Mouse (Mus musculus): ENCODE data around the gene St8sia2. TPM values are rescaled to one million over a fixed set of nuclear protein-coding genes. Genes with fewer than 3 reads are reported as not detected.
"Not testable (repeated sequence)": the region's sequence is repeated elsewhere in the genome, so short reads cannot be mapped to it uniquely, and the experiment has no call there.

The St8sia2 gene
- polyA plus RNA-seq, 1 experiment, result 0.31 TPM

DNA sequence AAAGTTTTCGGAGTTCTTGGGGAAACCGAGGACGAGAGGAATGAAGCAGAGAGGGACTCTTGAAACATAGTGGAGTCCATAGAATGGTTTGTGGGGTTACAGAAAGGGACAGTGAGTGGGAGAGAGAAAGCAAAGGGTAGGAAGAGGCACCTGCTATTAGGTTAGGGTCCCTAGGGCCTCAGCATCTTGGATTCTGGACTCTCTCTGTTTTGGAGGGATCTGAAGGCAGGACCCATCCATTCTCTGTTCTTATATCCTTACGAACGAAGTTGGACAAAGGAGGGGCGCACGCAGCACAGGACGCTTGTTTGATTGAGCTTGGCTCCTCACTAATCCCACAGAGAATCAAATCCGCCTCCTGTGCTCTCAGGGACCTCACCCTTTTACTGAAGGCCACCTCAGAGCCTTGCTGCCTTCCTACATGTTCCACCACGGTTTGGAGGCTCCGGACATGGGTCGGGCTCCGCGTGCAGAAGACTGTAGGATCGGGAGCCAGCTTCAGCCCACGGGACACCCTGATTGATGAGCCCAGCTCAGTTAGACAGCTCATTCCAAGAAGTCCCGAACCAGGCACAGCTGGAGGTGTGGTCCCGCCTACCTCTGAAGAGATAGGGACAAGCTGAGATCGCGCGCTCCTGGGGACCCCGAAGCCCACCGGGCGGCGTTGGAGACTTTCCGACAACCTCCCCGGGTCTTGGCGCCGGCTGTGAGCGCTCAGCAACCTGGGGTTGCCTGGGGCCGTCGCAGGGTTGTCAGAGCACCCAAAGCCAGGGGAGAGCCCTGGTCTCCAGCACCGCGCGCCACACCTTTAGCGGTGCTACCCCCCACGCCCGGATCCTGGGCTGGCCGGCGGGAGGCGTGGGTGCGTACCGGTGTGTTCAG lies 1.3 kb downstream of the St8sia2 start:
- H3K27me3 ChIP-seq (replicated peaks; ENCODE audit: control insufficient read depth, insufficient read depth, low read length), result peaks cover 2% of the 10 kb centered on the region; the same call in 1 of the 2 replicates
- H3K4me1 ChIP-seq (ENCODE audit: control insufficient read depth, insufficient read depth, low read length), result no peaks in the 10 kb centered on the region
- TF ChIP-seq CTCF (conservative IDR thresholded peaks at IDR 0.05; ENCODE audit: insufficient read depth, insufficient read length, low read depth, low read length) (no peak), POLR2A (IDR thresholded peaks at IDR 0.05; ENCODE audit: low read depth, low read length) (no peak)
- no peaks in the 10 kb centered on the region for H3K36me3 ChIP-seq (ENCODE audit: control insufficient read depth, insufficient read depth, low read length)
- WGBS, result 9% methylated on average over 43 of the region's 43 CpGs
- DNase-seq, result no peak
- H3K27ac ChIP-seq (ENCODE audit: insufficient read depth, low read depth, low read length), result no peak overlapping the region
- peak overlapping the region; percentile 58; the same call in 1 of the 2 replicates for H3K4me3 ChIP-seq (ENCODE audit: insufficient read depth, low read depth, low read length)

DNA sequence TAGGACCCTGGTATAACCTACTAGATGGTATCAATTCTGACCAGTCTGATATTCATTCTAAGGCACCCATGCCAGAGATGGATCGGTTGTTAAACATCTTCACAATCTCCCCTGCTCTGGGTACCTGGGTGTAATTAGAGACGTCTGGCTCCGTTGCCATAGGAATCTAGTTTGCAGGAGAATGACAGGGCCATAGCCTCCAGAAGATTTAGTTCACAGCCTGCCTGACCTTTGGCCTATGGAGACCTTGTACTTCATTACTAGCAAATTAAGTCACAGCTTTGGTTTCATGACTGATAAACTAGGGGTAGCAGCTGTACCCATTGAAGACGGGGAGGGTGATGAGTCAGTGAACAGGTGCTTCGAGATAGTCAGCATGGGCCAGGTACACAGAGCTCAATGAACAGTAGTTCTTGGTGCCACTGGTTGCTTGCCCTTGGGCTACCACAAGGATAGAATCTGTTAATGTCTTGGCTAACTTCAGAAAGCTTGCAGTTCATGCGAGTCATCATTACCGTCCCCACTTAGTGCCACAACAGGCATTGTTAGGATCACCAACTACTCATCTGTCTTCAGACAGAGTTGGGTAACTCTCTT lies 4.4 kb downstream of the St8sia2 start:
- no peak for DNase-seq
- WGBS, result 63% methylated on average over 7 of the region's 7 CpGs
- no peak overlapping the region for H3K27ac ChIP-seq (ENCODE audit: insufficient read depth, low read depth, low read length)

DNA sequence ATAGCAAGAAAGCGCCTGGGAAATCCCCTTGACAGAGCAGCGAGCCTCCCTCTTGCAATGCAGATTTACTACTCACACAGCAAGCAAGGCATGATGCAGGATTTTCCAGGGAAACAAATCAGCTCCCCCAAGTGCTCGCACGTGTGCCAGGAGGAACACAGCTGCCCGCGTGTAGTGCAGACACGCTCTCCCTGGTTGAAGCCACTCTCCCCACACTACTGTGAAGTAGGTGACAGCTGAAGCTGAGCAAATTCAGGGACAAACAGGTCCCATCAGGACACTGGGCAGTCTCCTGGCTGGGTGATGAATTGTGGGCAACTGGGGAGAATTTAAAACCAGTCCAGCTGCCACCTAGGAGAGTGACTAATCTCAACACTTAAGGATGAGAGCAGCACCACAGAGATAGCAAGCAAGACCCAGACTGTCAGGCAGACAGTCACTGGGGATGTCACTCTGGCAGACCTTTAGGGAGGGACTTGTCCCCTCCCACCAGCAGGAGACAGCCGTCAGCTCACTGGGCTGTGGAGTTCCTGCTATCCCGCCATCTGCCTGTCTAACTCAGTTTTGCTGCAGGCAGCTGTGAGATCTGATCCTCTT lies 6.6 kb downstream of the St8sia2 start:
- WGBS, result 34% methylated on average over 9 of the region's 9 CpGs
- Histone ChIP-seq H3K36me3 (ENCODE audit: control insufficient read depth, insufficient read depth, low read length) (no peaks in the 10 kb centered on the region), H3K4me3 (ENCODE audit: insufficient read depth, low read depth, low read length) (no peak overlapping the region), H3K27ac (ENCODE audit: insufficient read depth, low read depth, low read length) (no peak overlapping the region), H3K27me3 (replicated peaks; ENCODE audit: control insufficient read depth, insufficient read depth, low read length) (no peaks in the 10 kb centered on the region), H3K4me1 (ENCODE audit: control insufficient read depth, insufficient read depth, low read length) (no peaks in the 10 kb centered on the region)
- TF ChIP-seq CTCF (conservative IDR thresholded peaks at IDR 0.05; ENCODE audit: insufficient read depth, insufficient read length, low read depth, low read length), result no peak
- no peak for TF ChIP-seq POLR2A (IDR thresholded peaks at IDR 0.05; ENCODE audit: low read depth, low read length)
- no peak for DNase-seq

More for the DNA sequence above, 4.4 kb downstream of the St8sia2 start:
- H3K4me1 ChIP-seq (ENCODE audit: control insufficient read depth, insufficient read depth, low read length), result no peaks in the 10 kb centered on the region
- no peaks in the 10 kb centered on the region for H3K36me3 ChIP-seq (ENCODE audit: control insufficient read depth, insufficient read depth, low read length)
- TF ChIP-seq CTCF (conservative IDR thresholded peaks at IDR 0.05; ENCODE audit: insufficient read depth, insufficient read length, low read depth, low read length), result no peak
- TF ChIP-seq POLR2A (IDR thresholded peaks at IDR 0.05; ENCODE audit: low read depth, low read length), result no peak
- H3K27me3 ChIP-seq (replicated peaks; ENCODE audit: control insufficient read depth, insufficient read depth, low read length), result peaks cover 2% of the 10 kb centered on the region; the same call in 1 of the 2 replicates
- no peak overlapping the region for H3K4me3 ChIP-seq (ENCODE audit: insufficient read depth, low read depth, low read length)

DNA sequence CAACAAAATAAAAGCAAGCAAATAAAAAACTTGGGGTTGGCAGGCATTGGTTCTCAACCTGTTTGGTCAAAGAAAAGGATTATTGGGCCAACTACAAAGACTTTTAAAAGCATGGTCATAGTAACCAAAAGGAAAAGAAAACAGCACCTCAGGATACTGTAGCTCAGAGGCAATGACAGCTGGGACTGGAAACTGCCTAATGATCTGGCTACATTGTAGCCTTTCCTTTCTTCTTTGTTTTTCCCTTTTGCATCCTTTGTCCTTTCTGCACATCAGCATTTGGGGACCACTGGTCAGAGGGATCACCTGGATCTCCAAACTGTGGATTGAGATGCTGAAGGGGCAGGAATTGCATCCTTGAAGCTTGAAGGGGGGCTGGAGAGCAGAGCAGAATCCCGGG lies 7.1 kb downstream of the St8sia2 start:
- no peaks in the 10 kb centered on the region for H3K36me3 ChIP-seq (ENCODE audit: control insufficient read depth, insufficient read depth, low read length)
- 7% methylated on average over 1 of the region's 1 CpGs for WGBS

DNA sequence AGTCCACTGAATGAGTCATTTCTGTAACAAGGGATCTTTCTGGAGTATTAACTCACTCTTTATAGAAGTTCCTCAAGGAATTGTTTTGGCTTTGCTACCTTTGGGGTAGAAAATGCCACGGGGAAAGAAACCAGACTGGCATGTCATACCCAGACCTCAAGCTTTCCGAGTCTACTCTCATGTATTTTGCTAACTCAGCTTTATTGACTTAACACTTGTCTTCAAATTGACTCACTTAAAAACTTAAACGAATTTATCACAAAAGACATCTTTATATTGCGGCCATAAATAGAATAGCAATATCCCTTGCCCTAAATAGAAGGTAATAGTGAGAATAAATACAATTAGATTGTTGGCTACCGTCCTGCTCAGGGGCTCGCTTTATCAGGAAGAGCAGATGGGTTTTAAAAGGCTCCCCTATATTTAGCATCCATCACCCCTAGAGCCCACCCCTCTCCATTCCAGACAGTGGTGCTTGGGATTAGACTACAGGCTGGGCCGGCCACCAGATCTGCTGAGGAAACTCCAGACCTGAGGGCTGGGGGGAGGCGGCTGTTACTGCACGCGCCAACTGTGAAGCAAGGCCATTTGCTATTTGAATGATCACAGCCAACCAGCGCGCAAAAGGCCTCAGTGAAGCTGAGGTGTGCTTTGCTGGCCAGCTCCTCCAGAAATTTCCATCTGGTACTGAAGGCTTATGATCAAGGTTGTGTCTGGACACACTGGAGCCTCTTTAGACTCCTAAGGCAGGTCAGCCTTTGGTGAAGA lies 12.6 kb downstream of the St8sia2 start:
- H3K4me1 ChIP-seq (ENCODE audit: control insufficient read depth, insufficient read depth, low read length), result no peaks in the 10 kb centered on the region
- no peaks in the 10 kb centered on the region for H3K27me3 ChIP-seq (replicated peaks; ENCODE audit: control insufficient read depth, insufficient read depth, low read length)
- H3K36me3 ChIP-seq (ENCODE audit: control insufficient read depth, insufficient read depth, low read length), result no peaks in the 10 kb centered on the region
- TF ChIP-seq CTCF (conservative IDR thresholded peaks at IDR 0.05; ENCODE audit: insufficient read depth, insufficient read length, low read depth, low read length), result no peak
- no peak for TF ChIP-seq POLR2A (IDR thresholded peaks at IDR 0.05; ENCODE audit: low read depth, low read length)
- no peak overlapping the region for H3K27ac ChIP-seq (ENCODE audit: insufficient read depth, low read depth, low read length)
- H3K4me3 ChIP-seq (ENCODE audit: insufficient read depth, low read depth, low read length), result no peak overlapping the region
- DNase-seq, result no peak
- WGBS, result 62% methylated on average over 12 of the region's 12 CpGs

More for the DNA sequence above, 7.1 kb downstream of the St8sia2 start:
- no peaks in the 10 kb centered on the region for H3K27me3 ChIP-seq (replicated peaks; ENCODE audit: control insufficient read depth, insufficient read depth, low read length)
- no peak for DNase-seq
- no peak overlapping the region for H3K4me3 ChIP-seq (ENCODE audit: insufficient read depth, low read depth, low read length)
- H3K4me1 ChIP-seq (ENCODE audit: control insufficient read depth, insufficient read depth, low read length), result no peaks in the 10 kb centered on the region
- H3K27ac ChIP-seq (ENCODE audit: insufficient read depth, low read depth, low read length), result no peak overlapping the region
- TF ChIP-seq POLR2A (IDR thresholded peaks at IDR 0.05; ENCODE audit: low read depth, low read length) (no peak), CTCF (conservative IDR thresholded peaks at IDR 0.05; ENCODE audit: insufficient read depth, insufficient read length, low read depth, low read length) (no peak)

DNA sequence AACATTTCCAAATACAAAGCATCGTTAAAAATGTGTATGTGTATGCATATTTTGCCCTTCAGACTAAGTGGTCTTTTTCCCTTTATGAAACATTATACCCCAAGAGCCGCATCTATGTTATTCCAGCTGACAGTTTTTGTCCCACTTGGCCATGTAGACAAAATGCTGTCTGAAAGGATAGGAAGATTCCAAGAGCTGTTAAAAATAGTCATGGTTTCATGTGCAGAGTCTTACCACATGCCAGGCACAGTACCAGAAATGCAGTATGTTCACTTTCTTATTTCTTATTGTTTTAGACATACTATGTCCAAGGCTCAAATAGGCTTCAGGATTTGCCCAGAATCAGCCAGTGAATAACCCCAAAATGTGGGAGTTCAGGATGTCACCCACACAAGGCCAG lies 24.1 kb downstream of the St8sia2 start:
- H3K27me3 ChIP-seq (replicated peaks; ENCODE audit: control insufficient read depth, insufficient read depth, low read length), result no peaks in the 10 kb centered on the region
- no peaks in the 10 kb centered on the region for H3K4me1 ChIP-seq (ENCODE audit: control insufficient read depth, insufficient read depth, low read length)
- no peak for DNase-seq
- TF ChIP-seq CTCF (conservative IDR thresholded peaks at IDR 0.05; ENCODE audit: insufficient read depth, insufficient read length, low read depth, low read length) (no peak), POLR2A (IDR thresholded peaks at IDR 0.05; ENCODE audit: low read depth, low read length) (no peak)
- H3K4me3 ChIP-seq (ENCODE audit: insufficient read depth, low read depth, low read length), result no peak overlapping the region
- no peaks in the 10 kb centered on the region for H3K36me3 ChIP-seq (ENCODE audit: control insufficient read depth, insufficient read depth, low read length)
- 94% methylated on average over 2 of the region's 2 CpGs for WGBS
- no peak overlapping the region for H3K27ac ChIP-seq (ENCODE audit: insufficient read depth, low read depth, low read length)

DNA sequence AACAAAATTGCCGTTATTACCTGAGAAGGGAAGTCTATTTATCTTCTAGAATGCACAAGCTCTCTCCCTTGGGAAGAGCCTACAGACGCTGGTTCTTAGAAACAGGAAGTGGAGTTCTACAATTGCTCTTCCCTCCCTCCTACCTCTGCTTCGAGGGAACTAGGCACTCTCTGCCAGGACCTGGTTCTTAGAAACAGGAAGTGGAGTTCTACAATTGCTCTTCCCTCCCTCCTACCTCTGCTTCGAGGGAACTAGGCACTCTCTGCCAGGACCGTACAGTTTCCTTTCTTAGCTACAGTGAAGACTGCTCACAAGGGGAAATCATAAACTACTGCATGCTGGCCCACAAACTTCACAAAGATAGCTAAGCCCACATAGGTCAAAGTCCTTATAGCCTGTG lies 41.3 kb downstream of the St8sia2 start:
- WGBS, result 29% methylated on average over 5 of the region's 5 CpGs
- DNase-seq, result not testable (repeated sequence)

More for the DNA sequence above, 41.3 kb downstream of the St8sia2 start:
- not testable (repeated sequence) for H3K27ac ChIP-seq (ENCODE audit: insufficient read depth, low read depth, low read length); H3K36me3 ChIP-seq (ENCODE audit: control insufficient read depth, insufficient read depth, low read length); H3K4me1 ChIP-seq (ENCODE audit: control insufficient read depth, insufficient read depth, low read length); H3K4me3 ChIP-seq (ENCODE audit: insufficient read depth, low read depth, low read length); H3K27me3 ChIP-seq (replicated peaks; ENCODE audit: control insufficient read depth, insufficient read depth, low read length)

All from kidney, adult 2 months (tissue).